Mouse (Mus musculus) embryonic facial prominence, embryonic 13.5 days (tissue): ENCODE measurements around the gene Bcas3. TPM values are rescaled to one million over a fixed set of nuclear protein-coding genes. Genes with fewer than 3 reads are reported as not detected.

Experiments used
- ATAC-seq: fragments of 200-750 bp; cut with Nextera tagmentation; 2 replicates; pipeline ENCODE4 v1.8.0; 2017; ENCODE audit warnings: low read depth; ENCODE audit not compliant: insufficient number of reproducible peaks, insufficient read depth, low FRiP score, low TSS enrichment
- H3K27ac ChIP-seq: fragments of 300-500 bp; sonication (generic); 2 replicates; pipeline ENCODE4 v1.5.1; 2015; ENCODE audit warnings: moderate library complexity, mild to moderate bottlenecking, inconsistent platforms
- H3K27me3 ChIP-seq: fragments of 300-500 bp; sonication (generic); 2 replicates; pipeline ENCODE4 v1.6.1; 2015; ENCODE audit warnings: mild to moderate bottlenecking, inconsistent platforms
- H3K36me3 ChIP-seq: fragments of 300-500 bp; sonication (generic); 2 replicates; pipeline ENCODE4 v1.6.1; 2015; ENCODE audit warnings: mild to moderate bottlenecking, inconsistent platforms
- H3K4me1 ChIP-seq: fragments of 300-500 bp; sonication (generic); 2 replicates; pipeline ENCODE4 v1.6.1; 2015; ENCODE audit warnings: inconsistent platforms
- H3K4me2 ChIP-seq: fragments of 300-500 bp; sonication (generic); 2 replicates; pipeline ENCODE4 v1.6.1; 2015; ENCODE audit warnings: moderate library complexity, mild to moderate bottlenecking, inconsistent platforms
- H3K4me3 ChIP-seq: fragments of 300-500 bp; sonication (generic); 2 replicates; pipeline ENCODE4 v1.5.1; 2015; ENCODE audit warnings: mild to moderate bottlenecking, inconsistent platforms
- H3K9ac ChIP-seq: fragments of 300-500 bp; sonication (generic); 2 replicates; pipeline ENCODE4 v1.6.1; 2015; ENCODE audit warnings: mild to moderate bottlenecking, inconsistent platforms
- H3K9me3 ChIP-seq: fragments of 300-500 bp; sonication (generic); 2 replicates; pipeline ENCODE4 v1.6.1; 2016; ENCODE audit warnings: inconsistent platforms
- whole genome bisulfite sequencing: fragments of 180-500 bp; shearing (Covaris S2); methylation state at CpG from one replicate; pipeline ENCODE4 v1.1.7; 2015; ENCODE audit warnings: mixed read lengths; 5-methylcytosine and 5-hydroxymethylcytosine counted together
- polyA plus RNA-seq: library from polyadenylated mRNA; unstranded; fragments of >200 nt; fragmentation: Nextera tagmentation; extraction: Ambion mirVana; gene quantifications from 2 replicates; pipeline ENCODE4 v1.2.1, GENCODE M21; 2015

Bcas3 gene
- 28.6 and 33.1 TPM in 2 replicates for polyA plus RNA-seq

GRCm38 (mm10) chr11:85352539-85353380 is at the start of gene Bcas3:
Bcas3 (plus strand) TSS chr11:85353167.
- peaks cover 9% of the 10 kb centered on the region for H3K4me1 ChIP-seq
- under 1% methylated on average over 47 of the region's 47 CpGs for WGBS
- no peaks in the 10 kb centered on the region for H3K9me3 ChIP-seq
- peak within 1 kb of the TSS; percentile 68 for H3K4me3 ChIP-seq
- H3K27me3 ChIP-seq, result no peaks in the 10 kb centered on the region
- H3K27ac ChIP-seq, result peak within 1 kb of the TSS; percentile 44
- ATAC-seq, result peak; percentile 98
- H3K4me2 ChIP-seq, result peak within 1 kb of the TSS; percentile 85
- H3K9ac ChIP-seq, result peak within 1 kb of the TSS; percentile 83
- H3K36me3 ChIP-seq, result peaks cover 4% of the 10 kb centered on the region; the same call in 1 of the 2 replicates

- Histone ChIP-seq H3K4me3 (no peak overlapping the region), H3K4me1 (no peaks in the 10 kb centered on the region), H3K36me3 (no peaks in the 10 kb centered on the region), H3K9ac (no peak overlapping the region), H3K9me3 (no peaks in the 10 kb centered on the region), H3K27ac (no peak overlapping the region), H3K27me3 (no peaks in the 10 kb centered on the region), H3K4me2 (no peak overlapping the region)
- no peak for ATAC-seq
- WGBS, result 61% methylated on average over 4 of the region's 4 CpGs
Observed at GRCm38 (mm10) chr11:85306577-85307260, 46.2 kb upstream of the Bcas3 start.

- Histone ChIP-seq H3K9me3 (no peaks in the 10 kb centered on the region), H3K4me1 (peaks cover 9% of the 10 kb centered on the region), H3K36me3 (no peaks in the 10 kb centered on the region), H3K27me3 (no peaks in the 10 kb centered on the region), H3K4me3 (no peak overlapping the region), H3K9ac (no peak overlapping the region), H3K4me2 (no peak overlapping the region), H3K27ac (no peak overlapping the region)
- no peak for ATAC-seq
- 79% methylated on average over 2 of the region's 2 CpGs for WGBS
Observed at GRCm38 (mm10) chr11:85308799-85309198, 44.2 kb upstream of the Bcas3 start.

GRCm38 (mm10) chr11:85310407-85310712 is 42.6 kb upstream of the Bcas3 start:
- peak overlapping the region; percentile 95 for H3K4me3 ChIP-seq
- 1% methylated on average over 15 of the region's 15 CpGs for WGBS
- peaks cover 15% of the 10 kb centered on the region for H3K4me1 ChIP-seq
- no peak for ATAC-seq
- H3K36me3 ChIP-seq, result peaks cover 10% of the 10 kb centered on the region
- H3K27ac ChIP-seq, result peak overlapping the region; percentile 72
- peak overlapping the region; percentile 78 for H3K4me2 ChIP-seq
- no peaks in the 10 kb centered on the region for H3K9me3 ChIP-seq
- H3K9ac ChIP-seq, result peak overlapping the region; percentile 76
- no peaks in the 10 kb centered on the region for H3K27me3 ChIP-seq

- ATAC-seq, result peak; percentile 93
- Histone ChIP-seq H3K27ac (peak within 1 kb of the TSS; percentile 91), H3K36me3 (peaks cover 11% of the 10 kb centered on the region), H3K27me3 (no peaks in the 10 kb centered on the region), H3K4me3 (peak within 1 kb of the TSS; percentile 95), H3K4me1 (peaks cover 15% of the 10 kb centered on the region), H3K9me3 (no peaks in the 10 kb centered on the region), H3K4me2 (peak within 1 kb of the TSS; percentile 78), H3K9ac (peak within 1 kb of the TSS; percentile 97)
- WGBS, result under 1% methylated on average over 77 of the region's 78 CpGs
Observed at GRCm38 (mm10) chr11:85310713-85311574, 42.0 kb upstream of the Bcas3 start, which contains the start of gene Ppm1d. Ppm1d (plus strand) TSS chr11:85311244.

GRCm38 (mm10) chr11:85311645-85312490 is 41.1 kb upstream of the Bcas3 start:
- Histone ChIP-seq H3K9ac (peak overlapping the region; percentile 97), H3K4me1 (peaks cover 15% of the 10 kb centered on the region), H3K27me3 (no peaks in the 10 kb centered on the region), H3K9me3 (no peaks in the 10 kb centered on the region), H3K36me3 (peaks cover 11% of the 10 kb centered on the region), H3K27ac (peak overlapping the region; percentile 91), H3K4me3 (peak overlapping the region; percentile 95), H3K4me2 (peak overlapping the region; percentile 78)
- ATAC-seq, result peak; percentile 34; the same call in 1 of the 2 replicates
- WGBS, result under 1% methylated on average over 56 of the region's 56 CpGs

- Histone ChIP-seq H3K9me3 (no peaks in the 10 kb centered on the region), H3K4me3 (peak overlapping the region; percentile 95), H3K36me3 (peaks cover 11% of the 10 kb centered on the region), H3K9ac (peak overlapping the region; percentile 97; the same call in 1 of the 2 replicates), H3K27me3 (no peaks in the 10 kb centered on the region), H3K4me1 (peaks cover 15% of the 10 kb centered on the region), H3K4me2 (peak overlapping the region; percentile 78), H3K27ac (peak overlapping the region; percentile 91)
- WGBS, result 5% methylated on average over 2 of the region's 2 CpGs
- ATAC-seq, result no peak
Observed at GRCm38 (mm10) chr11:85312818-85313217, 40.1 kb upstream of the Bcas3 start.

- H3K9me3 ChIP-seq, result no peaks in the 10 kb centered on the region
- peak overlapping the region; percentile 78 for H3K4me2 ChIP-seq
- H3K9ac ChIP-seq, result peak overlapping the region; percentile 56; the same call in 1 of the 2 replicates
- H3K27me3 ChIP-seq, result no peaks in the 10 kb centered on the region
- peak overlapping the region; percentile 95 for H3K4me3 ChIP-seq
- peak overlapping the region; percentile 48; the same call in 1 of the 2 replicates for H3K27ac ChIP-seq
- WGBS, result 77% methylated on average over 3 of the region's 3 CpGs
- H3K36me3 ChIP-seq, result peaks cover 11% of the 10 kb centered on the region
- H3K4me1 ChIP-seq, result peaks cover 15% of the 10 kb centered on the region
- ATAC-seq, result no peak
Observed at GRCm38 (mm10) chr11:85313361-85313760, 39.6 kb upstream of the Bcas3 start.

GRCm38 (mm10) chr11:85323567-85324330 is 29.2 kb upstream of the Bcas3 start:
- no peak for ATAC-seq
- H3K9ac ChIP-seq, result no peak overlapping the region
- no peak overlapping the region for H3K4me2 ChIP-seq
- H3K9me3 ChIP-seq, result no peaks in the 10 kb centered on the region
- no peak overlapping the region for H3K4me3 ChIP-seq
- H3K27ac ChIP-seq, result no peak overlapping the region
- H3K36me3 ChIP-seq, result peaks cover 5% of the 10 kb centered on the region
- no peaks in the 10 kb centered on the region for H3K27me3 ChIP-seq
- WGBS, result 78% methylated on average over 9 of the region's 9 CpGs
- no peaks in the 10 kb centered on the region for H3K4me1 ChIP-seq

GRCm38 (mm10) chr11:85328717-85329116 is 24.2 kb upstream of the Bcas3 start:
- Histone ChIP-seq H3K36me3 (peaks cover 46% of the 10 kb centered on the region), H3K9ac (no peak overlapping the region), H3K9me3 (no peaks in the 10 kb centered on the region), H3K4me1 (no peaks in the 10 kb centered on the region), H3K27me3 (no peaks in the 10 kb centered on the region), H3K4me2 (no peak overlapping the region), H3K4me3 (no peak overlapping the region), H3K27ac (no peak overlapping the region)
- ATAC-seq, result no peak
- 95% methylated on average over 3 of the region's 3 CpGs for WGBS
